Mouse (Mus musculus) T-helper 17 cell (primary cell): Measurements from ENCODE around the gene Flvcr2.

Experiments
- in situ Hi-C, 2 experiments: fragments of 300-600 bp; cut with MboI, MseI; formaldehyde crosslinking; loops; 1 replicate in 1 of 2; 2 replicates in 1 of 2; pipeline ENCODE4 v1.15.1; 2025; ENCODE audit warnings: high pct_unique_total_duplicates in 2 of 2

Gene Flvcr2

DNA sequence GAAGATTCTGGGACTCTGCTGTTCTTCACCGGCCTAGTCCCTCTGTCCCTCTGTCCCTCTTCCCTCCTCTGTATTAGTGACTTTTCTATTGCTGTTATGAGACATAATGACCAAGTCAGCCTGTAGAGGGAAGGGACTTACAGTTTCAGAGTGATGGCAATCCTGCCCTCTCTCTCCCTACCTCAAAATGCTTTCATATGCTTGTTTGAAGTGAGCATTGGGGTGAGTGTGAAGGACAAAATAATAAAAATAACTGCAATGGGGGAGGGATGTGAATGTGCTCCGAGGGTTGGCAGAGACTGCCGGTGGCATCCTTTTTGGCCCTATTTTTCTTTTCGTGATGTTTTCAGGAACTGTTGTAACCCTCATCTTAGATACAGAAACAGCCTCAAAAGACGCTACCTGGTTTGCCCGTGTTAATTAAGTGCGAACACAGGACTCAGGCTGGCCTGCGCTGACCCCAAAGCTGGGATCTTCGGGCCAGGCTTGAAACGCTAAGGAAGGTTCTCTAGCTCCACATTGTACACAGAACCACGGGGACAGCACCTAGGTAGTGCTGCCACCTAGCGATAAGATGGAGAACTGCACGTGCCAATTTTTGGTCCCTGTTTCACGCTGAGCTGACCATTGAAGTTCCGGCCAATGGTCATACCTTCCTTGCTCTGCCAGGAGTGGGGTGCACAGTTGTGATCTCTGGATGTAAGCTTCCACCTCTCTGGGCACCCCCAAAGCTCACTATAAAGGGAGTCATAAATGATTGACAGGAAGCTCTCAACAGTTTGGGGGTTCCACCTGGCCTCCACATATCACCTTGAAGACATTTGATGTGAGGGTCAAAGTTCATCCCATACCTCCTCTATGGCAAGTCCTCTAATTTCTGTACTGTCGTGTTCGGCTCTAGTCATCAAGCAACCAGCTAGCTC is 17.1 kb upstream of the Flvcr2 start:
- in situ Hi-C loops, result loop anchor here (5.0 kb wide), 1 partner anchor 42 kb away; the partner anchor contains the start of gene Batf (in 2 of the 2)

GRCm38 (mm10) chr12:85729945-85730290 is 16.4 kb upstream of the Flvcr2 start:
- in situ Hi-C loops, result loop anchor here (5.0 kb wide), 1 partner anchor 43 kb away; the partner anchor contains the start of gene Batf (in 2 of the 2)

- in situ Hi-C loops, result no loop called here
Observed at GRCm38 (mm10) chr12:85736203-85736602, 10.1 kb upstream of the Flvcr2 start.

- in situ Hi-C loops, result no loop called here
Observed at GRCm38 (mm10) chr12:85736960-85737359, 9.4 kb upstream of the Flvcr2 start.

- in situ Hi-C loops, result loop anchor here in 1 of 2 experiments (10.0 kb wide), 1 partner anchor 572 kb away; the partner anchor contains the start of gene Pgf
Observed at GRCm38 (mm10) chr12:85746696-85747219, 419 bp downstream of the Flvcr2 start.

- in situ Hi-C loops, result loop anchor here in 1 of 2 experiments (10.0 kb wide), 1 partner anchor 573 kb away; the partner anchor contains the start of gene Pgf
Observed at GRCm38 (mm10) chr12:85747343-85747742, 1.0 kb downstream of the Flvcr2 start.

- in situ Hi-C loops, result loop anchor here (5.0 to 25.0 kb wide), 3 partner anchors 67 to 1088 kb away; partner anchors contain the start of gene Pgf (in 1 of the 2)
Observed at GRCm38 (mm10) chr12:85749861-85750260, 3.5 kb downstream of the Flvcr2 start.

GRCm38 (mm10) chr12:85752116-85752515 is 5.8 kb downstream of the Flvcr2 start:
- in situ Hi-C loops, result loop anchor here in 1 of 2 experiments (5.0 to 25.0 kb wide), 2 partner anchors 65 to 1090 kb away; no protein-coding TSS in a partner anchor

- in situ Hi-C loops, result loop anchor here in 1 of 2 experiments (5.0 to 25.0 kb wide), 2 partner anchors 64 to 1091 kb away; no protein-coding TSS in a partner anchor
Observed at GRCm38 (mm10) chr12:85753223-85753622, 6.9 kb downstream of the Flvcr2 start.

DNA sequence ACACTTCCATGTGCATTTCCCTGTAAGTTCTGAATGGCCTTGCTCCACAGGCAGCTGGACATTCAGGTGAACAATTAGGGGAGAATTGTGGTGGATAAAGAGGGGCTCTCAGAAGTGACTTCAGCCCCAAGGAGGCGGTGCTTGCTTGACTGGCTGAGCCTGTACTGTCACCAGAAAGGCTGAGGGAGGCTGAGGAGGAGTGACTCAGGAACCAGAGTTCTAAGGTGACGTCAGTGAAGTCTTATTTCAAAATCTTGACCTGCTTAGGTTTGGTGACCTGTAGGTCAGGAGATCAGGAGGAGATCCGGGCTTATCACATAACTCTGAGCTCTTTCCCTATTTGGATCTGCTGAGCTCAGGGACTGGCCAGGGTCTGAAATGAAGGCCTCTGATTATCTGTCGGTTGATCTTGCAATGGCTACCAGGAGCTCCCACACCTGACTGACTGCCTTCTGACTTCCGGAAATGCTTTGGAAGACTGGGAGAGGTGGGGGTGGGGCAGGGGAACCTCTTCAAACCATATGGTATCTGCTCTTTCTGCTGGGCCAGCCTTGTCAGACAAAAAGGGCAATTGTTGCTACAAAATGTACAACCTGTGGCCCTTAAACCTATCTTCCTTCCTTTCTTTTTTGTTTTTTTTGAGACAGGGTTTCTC is 8.4 kb downstream of the Flvcr2 start:
- in situ Hi-C loops, result loop anchor here in 1 of 2 experiments (5.0 to 25.0 kb wide), 2 partner anchors 63 to 1092 kb away; no protein-coding TSS in a partner anchor

GRCm38 (mm10) chr12:85756455-85756854 is 10.1 kb downstream of the Flvcr2 start:
- in situ Hi-C loops, result loop anchor here in 1 of 2 experiments (25.0 kb wide), 1 partner anchor 1094 kb away; no protein-coding TSS in a partner anchor

DNA sequence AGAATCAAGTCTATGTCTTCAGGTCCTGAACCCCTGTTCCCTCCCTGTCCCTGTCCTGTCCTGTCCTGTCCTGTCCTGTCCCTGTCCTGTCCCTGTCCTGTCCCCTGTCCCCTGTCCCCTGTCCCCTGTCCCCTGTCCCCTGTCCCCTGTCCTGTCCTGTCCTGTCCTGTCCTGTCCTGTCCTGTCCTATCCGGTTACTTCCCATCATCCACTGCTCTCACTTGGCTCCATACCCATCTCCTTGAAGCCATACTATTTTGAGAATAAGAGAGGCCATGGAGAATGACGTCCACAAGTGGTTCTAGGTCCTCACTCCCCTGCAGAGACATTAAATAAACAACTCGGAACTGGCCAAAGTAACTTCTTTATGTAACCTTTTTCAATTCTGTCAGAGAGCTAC is 10.7 kb downstream of the Flvcr2 start:
- in situ Hi-C loops, result loop anchor here in 1 of 2 experiments (25.0 kb wide), 1 partner anchor 1095 kb away; no protein-coding TSS in a partner anchor

DNA sequence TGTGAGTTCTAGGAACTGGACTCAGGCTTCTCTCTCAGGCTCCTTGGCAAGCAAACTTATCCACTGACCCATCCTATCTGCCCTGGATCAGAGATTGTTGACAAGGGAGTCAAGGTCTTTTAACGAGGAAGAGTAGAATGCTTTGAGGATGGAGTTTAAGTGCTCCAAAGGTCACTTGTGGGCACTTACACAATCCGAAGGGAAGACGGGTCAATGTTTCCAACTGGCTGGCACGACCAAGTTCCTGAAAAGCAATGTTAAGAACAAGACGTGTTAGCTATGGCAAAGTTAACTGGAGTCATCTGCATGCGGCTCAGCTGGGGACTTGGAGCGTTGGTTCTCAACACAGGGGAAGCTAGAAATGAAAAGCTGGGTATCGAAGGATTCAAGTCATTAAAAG is 12.4 kb downstream of the Flvcr2 start:
- in situ Hi-C loops, result loop anchor here in 1 of 2 experiments (25.0 kb wide), 1 partner anchor 1096 kb away; no protein-coding TSS in a partner anchor

DNA sequence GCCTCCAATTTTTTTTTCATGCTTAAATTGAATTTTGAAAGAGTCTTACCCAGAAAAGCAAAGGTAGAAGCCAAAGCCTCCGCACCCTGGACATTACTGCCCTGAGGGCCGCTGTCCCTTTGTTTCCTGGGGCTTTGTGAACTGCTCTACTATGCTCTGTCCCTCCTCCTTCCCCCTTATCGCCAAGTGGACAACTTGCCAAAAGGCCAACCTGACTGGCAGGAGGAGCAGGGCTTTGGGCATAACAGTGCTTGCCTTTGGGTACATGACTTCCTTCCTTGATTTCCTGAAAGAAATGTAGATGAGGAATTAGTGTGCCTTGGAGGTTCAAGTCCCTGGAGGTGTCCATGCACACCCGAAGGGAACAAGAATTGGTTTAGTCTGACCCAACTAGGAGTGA is 15.1 kb downstream of the Flvcr2 start:
- in situ Hi-C loops, result loop anchor here in 1 of 2 experiments (25.0 kb wide), 1 partner anchor 1099 kb away; no protein-coding TSS in a partner anchor

DNA sequence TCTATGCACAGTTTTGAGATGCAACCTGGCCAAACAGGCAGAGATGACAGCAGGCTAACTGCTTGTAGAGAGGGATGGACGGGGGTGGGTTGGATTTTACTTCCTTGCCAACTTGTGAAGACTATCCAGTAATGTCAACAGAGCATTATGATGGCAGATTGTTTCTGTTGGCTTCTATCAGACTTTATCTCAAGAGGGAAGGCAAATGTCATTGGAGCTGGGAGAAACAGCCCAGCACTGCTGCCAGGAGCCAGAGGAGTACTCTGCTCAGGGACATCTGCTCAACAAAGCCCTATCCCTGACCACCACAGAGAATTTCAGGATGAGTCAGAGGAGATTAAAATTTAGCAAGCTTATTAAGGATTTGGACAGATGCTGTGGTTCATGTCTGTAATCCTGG is 18.3 kb downstream of the Flvcr2 start:
- in situ Hi-C loops, result loop anchor here in 1 of 2 experiments (25.0 kb wide), 1 partner anchor 1102 kb away; no protein-coding TSS in a partner anchor

DNA sequence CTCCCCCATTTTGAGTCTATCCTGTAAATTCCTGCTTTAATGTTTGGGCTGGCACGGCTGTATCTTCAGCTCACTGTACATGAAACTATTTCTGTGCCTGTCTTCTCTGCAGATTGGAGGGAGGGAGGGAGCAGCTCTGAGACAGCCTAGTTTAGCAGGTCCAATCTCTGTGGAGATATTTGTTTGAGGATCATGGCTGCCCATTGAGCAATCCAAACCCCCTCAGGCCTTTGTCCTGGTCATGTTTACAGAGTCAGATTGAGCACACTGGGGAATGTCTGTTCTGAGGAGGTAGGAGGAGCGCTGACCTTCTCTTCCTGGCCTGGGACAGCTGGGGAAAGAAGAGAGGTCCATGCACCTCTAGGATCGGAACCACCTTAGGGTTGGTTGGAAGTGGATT is 19.9 kb downstream of the Flvcr2 start:
- in situ Hi-C loops, result loop anchor here in 1 of 2 experiments (25.0 kb wide), 1 partner anchor 1104 kb away; no protein-coding TSS in a partner anchor

DNA sequence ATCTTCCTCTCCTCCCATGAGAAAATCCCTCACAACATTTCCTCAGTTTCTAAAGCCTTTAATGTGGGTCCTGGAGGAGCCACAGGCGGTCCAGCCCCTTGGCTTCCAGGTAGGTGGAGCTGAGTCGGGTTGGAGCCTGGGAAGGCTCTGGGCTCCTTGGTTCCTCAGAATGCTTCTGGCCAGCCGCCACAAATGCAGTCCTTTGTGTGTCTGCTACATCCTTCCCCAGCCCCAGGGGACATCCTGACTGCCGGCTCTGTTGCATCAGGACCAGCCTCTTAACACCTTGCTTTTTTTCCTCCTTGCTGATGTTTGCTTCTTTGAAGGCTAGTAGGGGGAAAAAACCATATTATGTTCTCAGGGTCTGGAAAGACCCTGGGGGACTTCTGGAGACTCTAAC is 21.4 kb downstream of the Flvcr2 start:
- in situ Hi-C loops, result loop anchor here in 1 of 2 experiments (25.0 kb wide), 1 partner anchor 1105 kb away; no protein-coding TSS in a partner anchor

- in situ Hi-C loops, result loop anchor here in 1 of 2 experiments (25.0 kb wide), 1 partner anchor 1109 kb away; no protein-coding TSS in a partner anchor
Observed at GRCm38 (mm10) chr12:85771356-85771755, 25.0 kb downstream of the Flvcr2 start.

DNA sequence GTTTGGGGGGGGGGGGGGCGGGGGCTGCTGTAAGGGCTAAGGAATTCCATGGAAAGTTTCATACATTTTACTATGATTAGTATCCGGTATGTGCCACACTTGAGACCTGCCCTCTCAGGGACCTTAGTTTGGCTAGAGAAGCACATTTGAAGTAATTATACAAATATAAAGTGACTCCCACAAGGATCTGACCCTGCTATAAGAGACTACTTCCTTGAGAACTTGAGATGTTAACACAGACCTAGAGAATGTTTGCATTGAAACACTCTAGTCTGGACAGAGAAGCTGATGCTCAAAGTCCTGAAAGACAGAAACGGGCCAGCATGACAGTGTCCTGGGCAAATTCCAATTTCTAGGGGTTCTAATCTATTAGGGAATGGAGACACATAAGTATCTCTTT is 32.6 kb downstream of the Flvcr2 start:
- in situ Hi-C loops, result no loop called here

DNA sequence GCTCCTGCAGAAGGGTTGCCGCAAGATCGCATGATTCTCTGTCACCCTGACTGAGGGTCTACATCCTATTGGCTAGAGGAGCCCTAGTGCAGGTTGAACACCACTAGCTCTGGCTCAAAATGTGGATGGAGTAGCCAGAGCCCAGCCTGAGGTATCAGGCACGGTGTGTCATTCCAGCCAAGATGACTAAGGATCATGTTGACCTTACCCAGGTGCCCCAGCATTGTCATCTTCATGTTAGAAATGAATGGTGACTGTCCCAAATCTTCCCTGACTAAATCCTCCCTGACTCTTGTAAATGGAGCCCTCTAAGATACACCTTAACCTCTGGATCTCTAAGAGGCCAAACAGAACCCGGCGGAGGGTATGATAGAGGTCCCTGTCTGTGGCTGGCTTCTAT is 33.4 kb downstream of the Flvcr2 start:
- in situ Hi-C loops, result no loop called here

- in situ Hi-C loops, result no loop called here
Observed at GRCm38 (mm10) chr12:85781606-85782005, 35.3 kb downstream of the Flvcr2 start.
